Mouse (Mus musculus): Measurements from ENCODE around the gene Msl2. TPM values are rescaled to one million over a fixed set of nuclear protein-coding genes. Genes with fewer than 3 reads are reported as not detected.
A peak's percentile ranks its signal among the peaks of the same experiment; 100 is the strongest.

Gene Msl2
- polyA plus RNA-seq, 1 experiment from 2014 or later: 5.3 TPM

GRCm38 (mm10) chr9:101075694-101076093, 1.8 kb downstream of the Msl2 start:
- Histone ChIP-seq H3K36me3 (no peaks in the 10 kb centered on the region), H3K27ac (replicated peaks) (no peak overlapping the region), H3K9ac (peak overlapping the region; percentile 94), H3K4me1 (peaks cover 29% of the 10 kb centered on the region), H3K9me3 (replicated peaks) (no peaks in the 10 kb centered on the region), H3K4me2 (replicated peaks) (peak overlapping the region; percentile 75), H3K4me3 (replicated peaks) (peak overlapping the region; percentile 95), H3K27me3 (no peaks in the 10 kb centered on the region)
- no peak for ATAC-seq (ENCODE audit: insufficient number of reproducible peaks, low FRiP score, low TSS enrichment, low read depth)
- under 1% methylated on average over 8 of the region's 8 CpGs for WGBS

- Histone ChIP-seq H3K27ac (replicated peaks) (0 out of 2 replicates have a peak overlapping the region, but pooled peaks have one; percentile 17), H3K27me3 (no peaks in the 10 kb centered on the region), H3K9me3 (replicated peaks) (no peaks in the 10 kb centered on the region), H3K4me1 (peaks cover 29% of the 10 kb centered on the region), H3K36me3 (no peaks in the 10 kb centered on the region), H3K4me3 (replicated peaks) (peak overlapping the region; percentile 95), H3K9ac (peak overlapping the region; percentile 94), H3K4me2 (replicated peaks) (peak overlapping the region; percentile 75)
- ATAC-seq (ENCODE audit: insufficient number of reproducible peaks, low FRiP score, low TSS enrichment, low read depth): no peak
- WGBS: under 1% methylated on average over 18 of the region's 18 CpGs
Measured at GRCm38 (mm10) chr9:101076095-101076875, 2.4 kb downstream of the Msl2 start.

- ATAC-seq (ENCODE audit: insufficient number of reproducible peaks, low FRiP score, low TSS enrichment, low read depth): no peak
- 0 out of 2 replicates have a peak overlapping the region, but pooled peaks have one; percentile 94 for H3K9ac ChIP-seq
Measured at GRCm38 (mm10) chr9:101077486-101077885, 3.6 kb downstream of the Msl2 start.

GRCm38 (mm10) chr9:101078579-101078978, 4.7 kb downstream of the Msl2 start:
- H3K4me3 ChIP-seq (replicated peaks): peak overlapping the region; percentile 22
- H3K4me2 ChIP-seq (replicated peaks): peak overlapping the region; percentile 38
- H3K27me3 ChIP-seq: no peaks in the 10 kb centered on the region
- no peak overlapping the region for H3K9ac ChIP-seq
- 0 out of 2 replicates have a peak, but pooled peaks cover 1% of the 10 kb centered on the region for H3K36me3 ChIP-seq
- no peak overlapping the region for H3K27ac ChIP-seq (replicated peaks)
- H3K9me3 ChIP-seq (replicated peaks): no peaks in the 10 kb centered on the region
- H3K4me1 ChIP-seq: peaks cover 26% of the 10 kb centered on the region
- WGBS: 75% methylated on average over 4 of the region's 4 CpGs
- ATAC-seq (ENCODE audit: insufficient number of reproducible peaks, low FRiP score, low TSS enrichment, low read depth): no peak

More at GRCm38 (mm10) chr9:101077486-101077885, 3.6 kb downstream of the Msl2 start:
- no peaks in the 10 kb centered on the region for H3K9me3 ChIP-seq (replicated peaks)
- H3K4me3 ChIP-seq (replicated peaks): peak overlapping the region; percentile 95
- no peak overlapping the region for H3K27ac ChIP-seq (replicated peaks)
- H3K4me2 ChIP-seq (replicated peaks): peak overlapping the region; percentile 75
- H3K4me1 ChIP-seq: peaks cover 28% of the 10 kb centered on the region
- H3K36me3 ChIP-seq: no peaks in the 10 kb centered on the region
- H3K27me3 ChIP-seq: no peaks in the 10 kb centered on the region

- ATAC-seq (ENCODE audit: insufficient number of reproducible peaks, low FRiP score, low TSS enrichment, low read depth): no peak
- Histone ChIP-seq H3K4me1 (peaks cover 26% of the 10 kb centered on the region), H3K9me3 (replicated peaks) (no peaks in the 10 kb centered on the region), H3K27me3 (no peaks in the 10 kb centered on the region), H3K4me3 (replicated peaks) (no peak overlapping the region), H3K4me2 (replicated peaks) (no peak overlapping the region), H3K36me3 (0 out of 2 replicates have a peak, but pooled peaks cover 3% of the 10 kb centered on the region), H3K9ac (no peak overlapping the region), H3K27ac (replicated peaks) (no peak overlapping the region)
- WGBS: 76% methylated on average over 3 of the region's 3 CpGs
Measured at GRCm38 (mm10) chr9:101080046-101080685, 6.3 kb downstream of the Msl2 start.

GRCm38 (mm10) chr9:101083728-101084127, 9.8 kb downstream of the Msl2 start:
- no peak overlapping the region for H3K27ac ChIP-seq (replicated peaks)
- H3K36me3 ChIP-seq: 0 out of 2 replicates have a peak, but pooled peaks cover 3% of the 10 kb centered on the region
- 93% methylated on average over 3 of the region's 3 CpGs for WGBS
- peaks cover 16% of the 10 kb centered on the region for H3K4me1 ChIP-seq
- no peak for ATAC-seq (ENCODE audit: insufficient number of reproducible peaks, low FRiP score, low TSS enrichment, low read depth)
- no peak overlapping the region for H3K4me2 ChIP-seq (replicated peaks)
- H3K27me3 ChIP-seq: no peaks in the 10 kb centered on the region
- H3K4me3 ChIP-seq (replicated peaks): no peak overlapping the region
- H3K9me3 ChIP-seq (replicated peaks): no peaks in the 10 kb centered on the region
- H3K9ac ChIP-seq: no peak overlapping the region

- Histone ChIP-seq H3K36me3 (peaks cover 3% of the 10 kb centered on the region), H3K4me1 (no peaks in the 10 kb centered on the region), H3K27me3 (no peaks in the 10 kb centered on the region), H3K9me3 (replicated peaks) (no peaks in the 10 kb centered on the region), H3K4me2 (replicated peaks) (no peak overlapping the region), H3K9ac (no peak overlapping the region), H3K4me3 (replicated peaks) (no peak overlapping the region), H3K27ac (replicated peaks) (no peak overlapping the region)
- 98% methylated on average over 4 of the region's 4 CpGs for WGBS
- no peak for ATAC-seq (ENCODE audit: insufficient number of reproducible peaks, low FRiP score, low TSS enrichment, low read depth)
Measured at GRCm38 (mm10) chr9:101095425-101095824, 21.5 kb downstream of the Msl2 start.

- no peaks in the 10 kb centered on the region for H3K4me1 ChIP-seq
- no peaks in the 10 kb centered on the region for H3K9me3 ChIP-seq (replicated peaks)
- H3K36me3 ChIP-seq: peaks cover 13% of the 10 kb centered on the region
- no peak overlapping the region for H3K27ac ChIP-seq (replicated peaks)
- ATAC-seq (ENCODE audit: insufficient number of reproducible peaks, low FRiP score, low TSS enrichment, low read depth): no peak
- 97% methylated on average over 3 of the region's 3 CpGs for WGBS
- no peak overlapping the region for H3K4me2 ChIP-seq (replicated peaks)
- no peaks in the 10 kb centered on the region for H3K27me3 ChIP-seq
- H3K4me3 ChIP-seq (replicated peaks): no peak overlapping the region
- no peak overlapping the region for H3K9ac ChIP-seq
Measured at GRCm38 (mm10) chr9:101096461-101096860, 22.6 kb downstream of the Msl2 start.

GRCm38 (mm10) chr9:101097542-101097941, 23.6 kb downstream of the Msl2 start:
- Histone ChIP-seq H3K27ac (replicated peaks) (no peak overlapping the region), H3K9me3 (replicated peaks) (no peaks in the 10 kb centered on the region), H3K27me3 (no peaks in the 10 kb centered on the region), H3K4me2 (replicated peaks) (no peak overlapping the region), H3K9ac (no peak overlapping the region), H3K36me3 (peaks cover 19% of the 10 kb centered on the region), H3K4me3 (replicated peaks) (no peak overlapping the region), H3K4me1 (no peaks in the 10 kb centered on the region)
- 81% methylated on average over 1 of the region's 1 CpGs for WGBS
- ATAC-seq (ENCODE audit: insufficient number of reproducible peaks, low FRiP score, low TSS enrichment, low read depth): no peak

GRCm38 (mm10) chr9:101099445-101099844, 25.5 kb downstream of the Msl2 start:
- no peak overlapping the region for H3K4me2 ChIP-seq (replicated peaks)
- peaks cover 19% of the 10 kb centered on the region for H3K36me3 ChIP-seq
- H3K27ac ChIP-seq (replicated peaks): no peak overlapping the region
- no peak overlapping the region for H3K9ac ChIP-seq
- WGBS: 78% methylated on average over 6 of the region's 6 CpGs
- H3K4me1 ChIP-seq: no peaks in the 10 kb centered on the region
- no peak for ATAC-seq (ENCODE audit: insufficient number of reproducible peaks, low FRiP score, low TSS enrichment, low read depth)
- no peaks in the 10 kb centered on the region for H3K27me3 ChIP-seq
- no peaks in the 10 kb centered on the region for H3K9me3 ChIP-seq (replicated peaks)
- H3K4me3 ChIP-seq (replicated peaks): no peak overlapping the region

GRCm38 (mm10) chr9:101100163-101100562, 26.3 kb downstream of the Msl2 start:
- Histone ChIP-seq H3K4me3 (replicated peaks) (no peak overlapping the region), H3K9me3 (replicated peaks) (no peaks in the 10 kb centered on the region), H3K36me3 (peaks cover 23% of the 10 kb centered on the region), H3K27ac (replicated peaks) (no peak overlapping the region), H3K27me3 (no peaks in the 10 kb centered on the region), H3K4me2 (replicated peaks) (no peak overlapping the region), H3K9ac (no peak overlapping the region), H3K4me1 (no peaks in the 10 kb centered on the region)
- WGBS: 82% methylated on average over 3 of the region's 3 CpGs
- ATAC-seq (ENCODE audit: insufficient number of reproducible peaks, low FRiP score, low TSS enrichment, low read depth): no peak
